Mouse (Mus musculus): ENCODE data around the gene Psmb11. TPM values are rescaled to one million over a fixed set of nuclear protein-coding genes. Genes with fewer than 3 reads are reported as not detected.
A peak's percentile ranks its signal among the peaks of the same experiment; 100 is the strongest.
"Not testable (repeated sequence)": the region's sequence is repeated elsewhere in the genome, so short reads cannot be mapped to it uniquely, and the experiment has no call there.

The Psmb11 gene
- polyA plus RNA-seq, 1 experiment from 2014 or later = not detected

- not testable (repeated sequence) for H3K4me3 ChIP-seq (replicated peaks; ENCODE audit: low read length)
Observed at GRCm38 (mm10) chr14:54614130-54614529, 7.1 kb upstream of the Psmb11 start.

GRCm38 (mm10) chr14:54616226-54616825 lies 4.9 kb upstream of the Psmb11 start:
- H3K27ac ChIP-seq (ENCODE audit: low read length) = no peak overlapping the region
- peaks cover 15% of the 10 kb centered on the region for H3K4me1 ChIP-seq (replicated peaks; ENCODE audit: control insufficient read depth, insufficient read depth, low read length)
- H3K9ac ChIP-seq (replicated peaks; ENCODE audit: low read depth, low read length) = no peak overlapping the region
- no peaks in the 10 kb centered on the region for H3K9me3 ChIP-seq (ENCODE audit: control insufficient read depth, low read length)
- H3K27me3 ChIP-seq (replicated peaks; ENCODE audit: control insufficient read depth, insufficient read depth, low read length) = no peaks in the 10 kb centered on the region
- ATAC-seq = no peak
- no peaks in the 10 kb centered on the region for H3K36me3 ChIP-seq (ENCODE audit: control insufficient read depth, insufficient read depth)
- 90% methylated on average over 16 of the region's 16 CpGs for WGBS
- no peak overlapping the region for H3K4me2 ChIP-seq (ENCODE audit: low read length)
- no peak overlapping the region for H3K4me3 ChIP-seq (replicated peaks; ENCODE audit: low read length)

More at GRCm38 (mm10) chr14:54614130-54614529, 7.1 kb upstream of the Psmb11 start:
- H3K4me2 ChIP-seq (ENCODE audit: low read length); H3K36me3 ChIP-seq (ENCODE audit: control insufficient read depth, insufficient read depth); H3K9me3 ChIP-seq (ENCODE audit: control insufficient read depth, low read length); H3K27ac ChIP-seq (ENCODE audit: low read length); ATAC-seq; H3K9ac ChIP-seq (replicated peaks; ENCODE audit: low read depth, low read length); H3K27me3 ChIP-seq (replicated peaks; ENCODE audit: control insufficient read depth, insufficient read depth, low read length): not testable (repeated sequence)
- WGBS = 92% methylated on average over 14 of the region's 16 CpGs
- peaks cover 15% of the 10 kb centered on the region for H3K4me1 ChIP-seq (replicated peaks; ENCODE audit: control insufficient read depth, insufficient read depth, low read length)

- Histone ChIP-seq H3K4me1 (replicated peaks; ENCODE audit: control insufficient read depth, insufficient read depth, low read length) (peaks cover 15% of the 10 kb centered on the region), H3K36me3 (ENCODE audit: control insufficient read depth, insufficient read depth) (no peaks in the 10 kb centered on the region), H3K27me3 (replicated peaks; ENCODE audit: control insufficient read depth, insufficient read depth, low read length) (no peaks in the 10 kb centered on the region), H3K4me2 (ENCODE audit: low read length) (peak overlapping the region; percentile 77), H3K9me3 (ENCODE audit: control insufficient read depth, low read length) (no peaks in the 10 kb centered on the region), H3K4me3 (replicated peaks; ENCODE audit: low read length) (peak overlapping the region; percentile 89), H3K27ac (ENCODE audit: low read length) (peak overlapping the region; percentile 73), H3K9ac (replicated peaks; ENCODE audit: low read depth, low read length) (peak overlapping the region; percentile 90)
- WGBS = 2% methylated on average over 38 of the region's 38 CpGs
- peak; percentile 55 for ATAC-seq
Observed at GRCm38 (mm10) chr14:54617152-54617896, 3.9 kb upstream of the Psmb11 start.

GRCm38 (mm10) chr14:54617897-54618365 lies 3.3 kb upstream of the Psmb11 start, which contains the start of gene Psmb5:
TSS of gene Psmb5 (minus strand) at chr14:54618022.
- Histone ChIP-seq H3K9ac (replicated peaks; ENCODE audit: low read depth, low read length) (peak within 1 kb of the TSS; percentile 90), H3K27ac (ENCODE audit: low read length) (peak within 1 kb of the TSS; percentile 73), H3K36me3 (ENCODE audit: control insufficient read depth, insufficient read depth) (no peaks in the 10 kb centered on the region), H3K27me3 (replicated peaks; ENCODE audit: control insufficient read depth, insufficient read depth, low read length) (no peaks in the 10 kb centered on the region), H3K4me3 (replicated peaks; ENCODE audit: low read length) (peak within 1 kb of the TSS; percentile 89), H3K9me3 (ENCODE audit: control insufficient read depth, low read length) (no peaks in the 10 kb centered on the region), H3K4me2 (ENCODE audit: low read length) (peak within 1 kb of the TSS; percentile 77), H3K4me1 (replicated peaks; ENCODE audit: control insufficient read depth, insufficient read depth, low read length) (peaks cover 15% of the 10 kb centered on the region)
- WGBS = under 1% methylated on average over 25 of the region's 25 CpGs
- peak; percentile 92 for ATAC-seq

GRCm38 (mm10) chr14:54623334-54623733 lies 2.1 kb downstream of the Psmb11 start:
- no peaks in the 10 kb centered on the region for H3K27me3 ChIP-seq (replicated peaks; ENCODE audit: control insufficient read depth, insufficient read depth, low read length)
- no peaks in the 10 kb centered on the region for H3K36me3 ChIP-seq (ENCODE audit: control insufficient read depth, insufficient read depth)
- H3K4me3 ChIP-seq (replicated peaks; ENCODE audit: low read length) = no peak overlapping the region
- ATAC-seq = no peak
- H3K4me1 ChIP-seq (replicated peaks; ENCODE audit: control insufficient read depth, insufficient read depth, low read length) = no peaks in the 10 kb centered on the region
- no peak overlapping the region for H3K27ac ChIP-seq (ENCODE audit: low read length)
- no peaks in the 10 kb centered on the region for H3K9me3 ChIP-seq (ENCODE audit: control insufficient read depth, low read length)
- H3K4me2 ChIP-seq (ENCODE audit: low read length) = no peak overlapping the region
- 83% methylated on average over 6 of the region's 6 CpGs for WGBS
- no peak overlapping the region for H3K9ac ChIP-seq (replicated peaks; ENCODE audit: low read depth, low read length)

- 78% methylated on average over 10 of the region's 10 CpGs for WGBS
- H3K36me3 ChIP-seq (ENCODE audit: control insufficient read depth, insufficient read depth) = no peaks in the 10 kb centered on the region
- H3K27me3 ChIP-seq (replicated peaks; ENCODE audit: control insufficient read depth, insufficient read depth, low read length) = no peaks in the 10 kb centered on the region
- no peaks in the 10 kb centered on the region for H3K9me3 ChIP-seq (ENCODE audit: control insufficient read depth, low read length)
- ATAC-seq = no peak
- H3K27ac ChIP-seq (ENCODE audit: low read length) = no peak overlapping the region
- no peak overlapping the region for H3K4me3 ChIP-seq (replicated peaks; ENCODE audit: low read length)
- H3K4me1 ChIP-seq (replicated peaks; ENCODE audit: control insufficient read depth, insufficient read depth, low read length) = no peaks in the 10 kb centered on the region
- H3K4me2 ChIP-seq (ENCODE audit: low read length) = no peak overlapping the region
- H3K9ac ChIP-seq (replicated peaks; ENCODE audit: low read depth, low read length) = no peak overlapping the region
Observed at GRCm38 (mm10) chr14:54624976-54625375, 3.7 kb downstream of the Psmb11 start.

- no peak for ATAC-seq
- H3K36me3 ChIP-seq (ENCODE audit: control insufficient read depth, insufficient read depth) = peaks cover 7% of the 10 kb centered on the region; the same call in 1 of the 2 replicates
- no peak overlapping the region for H3K9ac ChIP-seq (replicated peaks; ENCODE audit: low read depth, low read length)
- no peak overlapping the region for H3K4me3 ChIP-seq (replicated peaks; ENCODE audit: low read length)
- no peaks in the 10 kb centered on the region for H3K9me3 ChIP-seq (ENCODE audit: control insufficient read depth, low read length)
- 73% methylated on average over 5 of the region's 5 CpGs for WGBS
- H3K27me3 ChIP-seq (replicated peaks; ENCODE audit: control insufficient read depth, insufficient read depth, low read length) = no peaks in the 10 kb centered on the region
- no peak overlapping the region for H3K4me2 ChIP-seq (ENCODE audit: low read length)
- H3K27ac ChIP-seq (ENCODE audit: low read length) = no peak overlapping the region
- no peaks in the 10 kb centered on the region for H3K4me1 ChIP-seq (replicated peaks; ENCODE audit: control insufficient read depth, insufficient read depth, low read length)
Observed at GRCm38 (mm10) chr14:54628103-54628502, 6.9 kb downstream of the Psmb11 start.

GRCm38 (mm10) chr14:54629797-54630196 lies 8.6 kb downstream of the Psmb11 start:
- no peak overlapping the region for H3K9ac ChIP-seq (replicated peaks; ENCODE audit: low read depth, low read length)
- H3K27me3 ChIP-seq (replicated peaks; ENCODE audit: control insufficient read depth, insufficient read depth, low read length) = no peaks in the 10 kb centered on the region
- whole genome bisulfite sequencing = 92% methylated on average over 2 of the region's 2 CpGs

GRCm38 (mm10) chr14:54630583-54631239 lies 9.5 kb downstream of the Psmb11 start:
- ATAC-seq = no peak
- H3K27me3 ChIP-seq (replicated peaks; ENCODE audit: control insufficient read depth, insufficient read depth, low read length) = no peaks in the 10 kb centered on the region
- no peak overlapping the region for H3K4me3 ChIP-seq (replicated peaks; ENCODE audit: low read length)
- no peak overlapping the region for H3K9ac ChIP-seq (replicated peaks; ENCODE audit: low read depth, low read length)
- no peak overlapping the region for H3K27ac ChIP-seq (ENCODE audit: low read length)
- H3K4me2 ChIP-seq (ENCODE audit: low read length) = no peak overlapping the region
- H3K9me3 ChIP-seq (ENCODE audit: control insufficient read depth, low read length) = no peaks in the 10 kb centered on the region
- no peaks in the 10 kb centered on the region for H3K4me1 ChIP-seq (replicated peaks; ENCODE audit: control insufficient read depth, insufficient read depth, low read length)
- 60% methylated on average over 11 of the region's 11 CpGs for WGBS
- H3K36me3 ChIP-seq (ENCODE audit: control insufficient read depth, insufficient read depth) = peaks cover 14% of the 10 kb centered on the region

More at GRCm38 (mm10) chr14:54629797-54630196, 8.6 kb downstream of the Psmb11 start:
- no peak overlapping the region for H3K27ac ChIP-seq (ENCODE audit: low read length)
- ATAC-seq = no peak
- no peak overlapping the region for H3K4me2 ChIP-seq (ENCODE audit: low read length)
- no peaks in the 10 kb centered on the region for H3K9me3 ChIP-seq (ENCODE audit: control insufficient read depth, low read length)
- H3K36me3 ChIP-seq (ENCODE audit: control insufficient read depth, insufficient read depth) = peaks cover 9% of the 10 kb centered on the region; the same call in 1 of the 2 replicates
- no peak overlapping the region for H3K4me3 ChIP-seq (replicated peaks; ENCODE audit: low read length)
- H3K4me1 ChIP-seq (replicated peaks; ENCODE audit: control insufficient read depth, insufficient read depth, low read length) = no peaks in the 10 kb centered on the region

All from forebrain, embryonic 16.5 days (tissue).